In genomic region chr5:10245770-10246169, GRCm38 (mm10) we compare ENCODE assay signal across 41 mouse cellular contexts. TPM values are rescaled to one million over a fixed set of nuclear protein-coding genes. Genes with fewer than 3 reads are reported as not detected.
"Had no signal": no experiment of that assay in that cellular context is flagged by ENCODE, and none has a peak within 500 bp of the region (broad histone marks: within the 10 kb centered on the region; RNA-seq: fewer than 3 reads in every experiment).

No protein-coding gene starts in this region.

RNA-seq across cellular contexts. Expression of gene Gm5152, which starts 0.6 kb away (rescaled TPM):
- total RNA-seq: heart, postnatal 10 days; heart, postnatal 14 days; heart, postnatal 25 days; heart, postnatal 36 days; heart, postnatal 4 days; hematopoietic stem cell, adult 5-6 weeks; hindbrain, postnatal 0 days; layer of hippocampus, adult 18-20 months; layer of hippocampus, adult 2 months; layer of hippocampus, adult 8-10 months; layer of hippocampus, postnatal 10 days; layer of hippocampus, postnatal 14 days; layer of hippocampus, postnatal 25 days; layer of hippocampus, postnatal 36 days; left cerebral cortex, adult 18-20 months; left cerebral cortex, adult 2 months had no signal
- polyA plus RNA-seq: heart, embryonic 11.5 days; heart, embryonic 12.5 days; heart, embryonic 13.5 days; heart, embryonic 14.5 days; heart, embryonic 15.5 days; heart, embryonic 16.5 days; heart, postnatal 0 days; hindbrain, embryonic 10.5 days; hindbrain, embryonic 11.5 days; hindbrain, embryonic 12.5 days; hindbrain, embryonic 13.5 days; hindbrain, embryonic 14.5 days; hindbrain, embryonic 15.5 days; hindbrain, embryonic 16.5 days; hindbrain, postnatal 0 days; inflammation-experienced regulatory T-cells, adult 6 months; intestine, embryonic 14.5 days; intestine, embryonic 15.5 days; intestine, embryonic 16.5 days; intestine, postnatal 0 days; kidney, adult 2 months; kidney, embryonic 14.5 days; kidney, embryonic 15.5 days; kidney, embryonic 16.5 days; kidney, postnatal 0 days; large intestine, adult 2 months had no signal
